Mouse (Mus musculus) 3134 (cell line): ENCODE data around the gene Bhlhe40.

Source experiments
- DNase-seq: peaks from one replicate; pipeline ENCODE4 v3.0.0-alpha.2; 2011; ENCODE audit warnings: low spot score; ENCODE audit not compliant: insufficient read length; ENCODE audit errors: extremely low read depth

The Bhlhe40 gene

DNA sequence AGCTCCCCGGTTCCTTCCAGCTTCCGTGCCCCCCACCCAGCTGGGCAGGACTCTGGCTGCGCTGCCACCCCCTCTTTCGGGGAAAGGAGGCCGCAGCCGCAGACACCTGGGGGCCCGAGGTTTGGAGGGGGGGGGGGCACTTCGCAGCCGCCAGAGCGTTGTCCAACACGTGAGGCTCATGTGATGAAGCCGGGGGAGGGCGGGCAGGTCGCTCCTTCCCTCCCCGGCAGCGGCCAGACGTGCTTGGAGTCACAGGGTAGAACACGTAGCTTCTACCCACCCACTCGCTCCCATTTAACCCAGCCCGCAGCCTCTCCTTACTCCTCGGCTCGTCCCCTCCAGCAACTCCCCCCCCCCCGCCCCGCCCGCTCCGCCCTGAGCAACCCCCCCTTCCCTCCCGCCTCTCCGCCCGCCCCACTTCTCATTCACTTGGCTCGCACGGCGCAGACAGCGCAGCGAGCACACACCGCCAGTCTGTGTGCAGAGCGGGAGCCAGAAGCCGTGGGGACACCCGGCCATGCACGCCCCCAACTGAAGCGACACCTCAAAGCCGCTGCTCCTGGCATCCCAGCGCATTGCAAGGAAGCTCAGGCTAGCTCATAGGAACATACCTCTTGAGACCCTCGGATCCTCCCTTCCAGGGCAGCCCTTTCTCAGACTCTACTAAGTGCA is at the start of gene Bhlhe40:
Gene Bhlhe40 (plus strand): TSS at position 424 of the 672 bp plus-strand sequence.
- DNase-seq, result peak; percentile 99

DNA sequence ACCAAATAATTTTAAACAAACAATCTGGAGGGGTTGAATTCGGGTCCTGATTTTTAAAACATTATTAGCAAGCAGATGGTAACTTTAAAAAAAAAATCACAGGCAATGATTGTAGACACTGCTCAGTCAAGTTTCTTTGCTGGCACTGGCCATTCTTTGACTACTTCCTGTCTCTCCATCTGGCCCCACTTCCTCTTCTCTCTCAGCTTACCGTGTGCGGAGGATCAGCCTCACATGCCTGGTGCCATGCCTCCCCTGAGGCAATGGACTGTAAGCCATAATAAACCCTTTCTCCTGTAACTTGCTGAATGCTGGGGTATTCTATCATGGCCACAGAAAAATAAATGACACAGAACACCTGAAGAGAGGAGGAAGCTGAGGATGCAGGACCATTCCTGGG is 48.8 kb upstream of the Bhlhe40 start:
- no peak for DNase-seq

DNA sequence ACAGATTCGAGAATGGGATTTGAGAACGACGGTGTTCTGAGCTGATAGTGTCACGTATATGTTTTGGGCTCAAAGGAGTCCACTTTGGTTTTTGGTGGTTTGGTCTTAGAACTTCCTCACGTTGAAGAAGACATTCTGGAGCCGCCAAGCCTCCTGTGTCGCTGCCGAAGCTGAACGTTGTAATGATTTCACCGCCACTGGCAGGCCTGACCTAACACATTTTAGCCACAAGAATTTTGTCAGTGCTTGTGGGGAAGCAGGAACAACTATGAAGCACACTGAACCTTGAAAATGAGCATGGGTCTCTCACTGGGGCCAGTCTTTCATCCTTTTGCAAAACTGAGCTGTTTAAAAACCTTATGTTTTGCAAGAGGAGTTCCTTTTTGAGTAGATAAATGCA is 42.4 kb upstream of the Bhlhe40 start:
- DNase-seq, result no peak

DNA sequence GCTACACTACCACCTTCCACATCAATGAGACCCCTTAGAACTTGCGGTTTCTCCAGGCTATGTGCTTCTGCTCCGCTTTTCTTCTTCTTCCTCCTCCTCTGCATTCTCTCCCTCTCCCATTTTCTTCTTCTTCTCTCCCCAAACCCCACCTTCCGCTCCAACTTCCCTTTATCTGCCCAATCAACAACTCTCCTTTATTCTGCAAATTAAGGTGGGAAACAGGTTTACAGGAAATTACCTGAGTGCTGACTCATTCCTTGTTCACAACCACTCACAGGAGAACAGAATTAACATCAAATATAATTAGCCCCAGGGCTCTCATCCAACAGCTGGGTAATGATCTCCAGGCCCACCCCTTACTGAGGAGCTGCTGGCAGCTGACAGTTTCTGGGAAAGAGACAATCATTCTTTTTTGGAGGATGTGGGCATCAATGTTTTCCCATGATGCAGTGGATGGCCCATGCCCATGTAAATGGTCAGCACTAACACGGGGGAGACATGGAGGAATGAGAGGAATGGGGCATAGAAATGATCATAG is 37.3 kb upstream of the Bhlhe40 start:
- DNase-seq, result no peak

DNA sequence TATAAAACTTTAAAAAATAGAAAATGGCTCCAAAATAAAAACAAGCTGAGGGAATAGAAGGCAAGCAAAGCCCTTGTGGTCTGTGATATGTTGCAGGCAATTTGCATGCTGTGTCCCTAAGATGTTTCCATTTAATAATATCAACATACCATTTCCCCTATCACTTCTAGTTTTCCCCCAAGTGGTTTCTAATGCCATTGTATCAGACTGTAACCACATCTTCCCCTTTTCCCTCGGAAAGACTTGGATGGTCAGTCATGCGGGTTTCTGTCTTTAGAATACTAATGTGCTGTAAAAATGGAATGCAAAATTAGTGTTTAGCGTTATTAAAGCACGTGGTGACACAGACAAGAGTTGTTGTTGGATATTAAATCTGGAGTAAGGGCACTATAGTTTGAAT is 35.5 kb upstream of the Bhlhe40 start:
- no peak for DNase-seq

DNA sequence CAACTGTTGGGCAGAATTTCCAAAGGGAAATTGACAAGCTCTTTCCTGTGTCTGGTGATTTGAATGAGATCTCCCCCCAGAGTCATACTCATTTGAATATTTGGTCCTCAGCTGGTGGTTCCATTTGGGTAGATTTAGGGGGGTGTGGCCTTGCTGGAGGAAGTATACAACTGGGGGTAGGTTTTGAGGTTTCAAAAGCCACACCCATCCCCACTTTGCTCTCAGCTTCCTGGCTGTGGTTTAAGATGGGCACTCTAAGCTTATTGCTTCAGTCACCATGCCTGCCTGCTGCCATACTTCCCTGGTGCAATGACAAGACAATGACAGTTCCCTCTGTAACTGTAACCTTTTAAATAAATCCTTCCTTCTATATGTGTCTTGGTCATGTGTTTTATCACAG is 29.7 kb upstream of the Bhlhe40 start:
- DNase-seq, result no peak

DNA sequence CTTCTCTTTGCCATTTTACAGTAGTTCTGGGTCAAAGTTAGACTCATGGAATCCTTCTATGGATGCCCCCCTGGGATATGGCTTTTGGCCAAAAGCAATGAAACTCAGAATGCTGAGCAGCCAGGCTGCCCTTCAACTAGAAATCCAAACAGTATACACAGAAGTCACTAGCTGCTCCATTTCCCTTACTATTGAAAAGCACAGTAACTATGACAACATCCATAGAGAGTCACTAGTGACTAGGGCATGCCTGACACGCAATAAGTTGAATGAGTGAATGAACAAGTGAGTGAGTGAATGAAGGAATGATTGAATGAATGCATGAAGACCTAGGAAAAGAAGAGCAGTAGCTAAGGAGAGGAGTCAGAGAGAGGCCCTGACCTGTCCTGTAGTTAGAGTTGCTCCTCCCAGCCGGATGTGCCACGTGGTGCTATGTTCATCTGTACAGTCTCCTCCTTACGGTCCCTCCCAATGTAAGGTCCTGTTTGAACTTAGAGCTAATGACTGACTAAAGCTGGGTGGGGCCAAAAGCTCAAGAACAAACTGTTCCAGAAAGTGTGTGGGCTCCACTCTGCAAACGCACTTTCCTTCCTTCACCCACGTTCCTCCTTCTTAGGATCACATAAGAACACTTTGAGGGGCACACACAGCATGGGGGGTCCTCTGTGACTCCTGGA is 22.1 kb upstream of the Bhlhe40 start:
- no peak for DNase-seq

DNA sequence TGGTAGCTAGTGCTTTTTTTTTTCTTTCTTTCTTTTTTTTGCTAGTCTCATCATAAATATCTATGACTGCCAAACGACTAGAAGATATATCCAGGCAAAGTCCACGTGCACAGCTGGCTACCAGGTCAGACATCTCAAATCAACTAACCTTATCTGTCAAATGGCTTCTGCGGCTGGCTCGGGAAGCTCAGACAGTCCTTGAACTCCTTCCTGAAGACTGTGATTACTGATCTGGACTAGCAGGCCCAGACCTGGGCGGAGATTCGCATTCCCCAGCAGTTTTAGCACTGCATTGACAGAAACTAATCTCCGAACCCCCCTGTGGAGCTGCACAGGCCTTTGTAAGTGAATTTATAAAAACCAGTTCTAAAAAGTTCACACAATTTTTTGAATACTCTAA is 18.4 kb upstream of the Bhlhe40 start:
- no peak for DNase-seq

DNA sequence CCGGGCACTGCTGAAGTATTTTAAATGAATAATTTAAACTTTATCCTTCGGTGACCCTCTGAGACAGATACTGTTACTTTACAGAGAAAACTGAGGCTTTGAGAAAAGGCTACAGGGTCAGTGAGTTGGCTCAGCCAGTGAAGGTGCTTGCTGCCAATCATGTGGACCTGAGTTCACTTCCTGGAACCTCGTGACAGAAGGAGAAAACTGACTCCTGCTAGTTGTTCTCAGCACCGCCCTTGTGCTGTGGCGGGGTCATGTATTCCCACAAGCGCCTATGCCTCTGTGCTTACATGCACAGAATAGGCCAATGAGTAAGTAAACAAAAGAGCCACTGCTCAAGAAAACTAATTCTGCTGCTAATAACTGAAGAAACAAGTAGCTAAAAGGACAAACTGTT is 17.4 kb upstream of the Bhlhe40 start:
- DNase-seq, result no peak

DNA sequence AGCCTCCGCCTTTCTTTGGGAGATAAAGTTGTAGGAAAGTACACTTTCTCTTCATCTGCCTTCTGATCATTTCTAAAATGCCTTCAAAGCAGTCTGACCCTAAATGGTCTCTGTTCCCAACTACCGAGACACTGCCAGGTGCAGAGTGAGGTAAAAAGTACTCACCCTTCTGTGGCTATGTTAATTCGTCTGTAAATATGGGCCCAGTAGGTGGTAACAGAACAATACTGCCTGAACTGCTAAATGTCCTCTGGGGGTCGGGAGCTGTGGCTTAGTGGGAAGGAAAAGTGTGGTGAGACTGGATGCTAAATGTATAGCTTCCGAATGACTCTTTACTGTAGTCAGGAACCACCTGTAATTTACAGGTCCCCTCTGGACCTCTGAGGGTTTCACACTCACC is 16.1 kb upstream of the Bhlhe40 start:
- DNase-seq, result no peak

DNA sequence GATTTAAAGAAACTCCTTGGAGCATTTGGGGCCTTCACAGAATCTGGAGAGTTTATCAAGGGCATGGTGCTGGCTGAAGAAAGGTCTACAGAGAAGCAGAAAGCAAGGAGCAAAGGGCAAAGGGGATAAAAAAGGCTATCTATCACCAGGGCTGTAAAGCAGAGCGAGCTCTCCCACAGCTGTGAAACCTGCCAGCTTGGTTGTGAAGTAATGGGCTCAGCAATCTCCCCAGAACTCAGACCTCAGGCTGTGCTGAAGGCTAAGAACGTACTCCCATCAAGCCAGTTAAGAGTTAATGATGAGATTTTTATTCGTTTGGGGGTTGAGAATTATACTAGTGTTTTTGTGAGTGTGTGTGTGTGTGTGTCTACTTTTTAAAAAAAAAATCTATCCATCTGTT is 13.3 kb upstream of the Bhlhe40 start:
- no peak for DNase-seq

DNA sequence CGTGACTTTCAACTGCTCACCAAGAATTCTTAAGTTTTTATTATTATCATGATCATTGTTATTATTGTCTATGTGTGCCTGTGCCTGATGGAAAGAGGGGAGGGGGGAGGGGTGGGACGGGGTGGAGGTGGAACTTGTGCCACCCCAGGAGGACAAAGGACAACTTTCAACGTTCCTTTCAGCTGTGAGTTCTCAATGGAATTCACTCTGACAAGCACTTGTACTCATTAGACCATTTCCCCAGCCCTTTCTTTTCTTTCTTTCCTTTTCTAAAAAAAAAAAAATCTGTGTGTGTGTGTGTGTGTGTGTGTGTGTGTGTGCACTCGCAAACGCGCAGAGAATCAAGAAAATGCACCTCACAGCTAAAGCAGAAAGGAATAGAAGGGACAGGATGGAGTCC is 12.4 kb upstream of the Bhlhe40 start:
- DNase-seq, result no peak

DNA sequence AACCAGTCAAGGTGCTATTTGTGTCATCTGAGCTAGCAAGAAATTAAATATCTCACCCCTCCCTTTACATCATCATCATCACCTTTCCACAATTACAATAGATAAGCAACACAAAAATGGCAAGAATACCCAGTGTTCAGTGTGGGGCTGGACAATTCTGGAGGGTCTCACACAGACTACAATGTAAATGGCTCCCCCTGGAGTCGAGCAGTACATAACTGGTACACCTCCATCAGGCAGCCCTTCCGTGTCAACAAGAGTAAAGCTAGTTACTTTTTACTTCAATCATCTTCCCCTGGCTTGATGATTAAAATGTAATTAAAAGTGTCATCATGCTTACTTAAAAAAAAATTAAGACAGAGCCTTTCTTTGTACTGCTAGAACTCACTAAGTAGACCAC is 4.6 kb upstream of the Bhlhe40 start:
- no peak for DNase-seq

DNA sequence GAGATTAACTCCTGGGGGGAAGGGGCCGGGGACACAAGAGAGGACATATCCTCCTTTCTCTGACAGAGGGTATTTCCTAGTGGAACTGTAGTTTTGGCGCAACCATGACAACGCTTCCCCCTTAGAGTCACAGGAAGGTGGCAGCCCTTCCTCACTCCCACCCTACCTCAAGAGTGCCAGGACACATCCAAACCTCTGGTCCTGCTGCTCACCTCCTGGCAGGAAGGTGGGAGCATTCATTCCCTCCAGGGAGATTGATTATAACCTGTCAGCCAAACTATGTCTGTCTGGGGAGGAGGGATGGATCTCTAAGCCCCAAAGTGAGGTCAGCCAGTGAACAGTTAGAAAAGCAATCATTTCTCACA is 2.4 kb upstream of the Bhlhe40 start:
- no peak for DNase-seq

DNA sequence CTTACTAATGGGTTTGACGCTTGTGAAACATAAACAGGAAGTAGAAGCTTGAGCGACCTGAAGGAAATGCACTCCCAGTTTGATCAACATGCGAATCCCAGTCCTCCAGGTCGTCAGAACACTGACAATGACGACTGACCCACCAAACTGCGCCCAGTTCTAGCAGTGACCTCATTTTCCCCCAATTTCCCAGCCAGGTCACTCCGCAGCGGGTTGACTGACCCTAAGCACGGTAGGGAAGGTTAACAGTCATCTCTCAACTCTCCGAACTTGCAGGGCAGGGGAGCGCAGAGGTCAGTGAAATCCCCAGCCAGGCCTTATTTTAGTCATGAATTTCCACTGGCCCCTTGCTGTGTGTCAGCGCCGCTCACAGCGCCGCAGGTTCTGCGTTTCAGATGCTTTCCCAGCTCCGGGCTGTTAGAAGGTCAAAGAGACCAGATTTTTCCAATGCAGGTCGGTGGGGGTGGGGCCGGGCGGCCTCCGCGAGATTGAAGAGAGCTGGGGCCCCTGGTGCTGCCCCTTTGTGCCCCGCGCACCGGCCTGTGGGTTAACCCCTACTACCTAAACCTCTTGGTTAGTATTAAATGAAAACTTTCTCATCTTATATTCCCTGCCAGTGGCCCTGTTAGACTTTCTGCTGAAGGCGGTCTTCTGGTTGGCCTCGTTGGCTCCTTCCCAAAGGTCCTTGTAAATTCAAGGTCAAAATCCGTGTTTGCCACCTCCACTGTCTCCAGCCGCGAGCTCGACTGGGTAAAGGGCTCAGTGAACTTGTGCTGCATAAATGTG is 1.8 kb upstream of the Bhlhe40 start:
- peak; percentile 78 for DNase-seq

DNA sequence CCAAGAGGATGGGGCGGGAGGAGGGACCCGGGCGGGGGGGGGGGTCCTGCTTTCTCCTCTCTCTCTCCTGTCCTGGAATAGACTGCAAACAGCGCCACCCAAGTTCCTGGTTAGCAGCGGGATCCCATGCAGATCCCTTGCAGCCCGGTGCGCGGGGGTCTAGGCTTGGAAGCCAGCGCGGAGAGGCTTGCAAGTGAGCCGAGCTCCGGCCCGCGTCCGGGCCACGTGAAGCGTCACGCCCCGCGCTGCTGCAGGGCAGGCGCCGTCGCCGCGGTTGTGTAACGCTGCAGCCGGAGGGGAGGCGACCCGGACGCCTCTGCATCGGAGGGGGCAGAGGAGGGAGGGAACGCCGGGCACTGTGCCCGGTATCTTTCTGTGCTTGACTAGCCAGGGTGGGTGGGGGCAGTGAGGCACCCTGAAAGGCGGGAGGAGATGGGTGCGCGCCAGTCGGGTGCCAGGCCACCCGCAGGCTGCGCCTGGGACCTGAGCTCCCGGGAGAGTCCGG is 1.2 kb upstream of the Bhlhe40 start:
- DNase-seq, result peak; percentile 100

DNA sequence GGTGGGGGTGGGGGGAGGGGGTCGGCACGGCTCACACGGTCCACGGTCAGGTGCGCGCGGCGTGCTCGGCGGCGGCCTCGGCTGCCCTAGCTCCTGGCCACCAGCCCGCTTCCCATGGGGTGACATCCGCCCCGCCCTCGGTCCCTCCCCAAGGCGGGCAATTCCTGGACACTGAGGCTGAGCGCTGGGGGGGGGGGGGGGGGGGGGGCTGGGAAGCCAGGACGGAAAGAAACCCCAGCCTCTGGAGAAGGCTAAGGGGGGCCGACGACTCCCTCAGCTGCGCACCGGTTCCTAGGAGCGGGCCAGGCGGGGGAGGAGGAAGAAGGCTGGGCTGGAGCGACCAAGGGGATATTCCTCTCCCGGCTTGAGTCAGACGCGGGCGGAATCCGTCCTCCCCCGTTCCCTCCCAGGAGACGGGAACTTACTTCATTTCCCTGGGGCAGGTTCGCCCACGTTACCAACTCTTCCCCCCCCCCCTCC is 663 bp upstream of the Bhlhe40 start:
- no peak for DNase-seq

DNA sequence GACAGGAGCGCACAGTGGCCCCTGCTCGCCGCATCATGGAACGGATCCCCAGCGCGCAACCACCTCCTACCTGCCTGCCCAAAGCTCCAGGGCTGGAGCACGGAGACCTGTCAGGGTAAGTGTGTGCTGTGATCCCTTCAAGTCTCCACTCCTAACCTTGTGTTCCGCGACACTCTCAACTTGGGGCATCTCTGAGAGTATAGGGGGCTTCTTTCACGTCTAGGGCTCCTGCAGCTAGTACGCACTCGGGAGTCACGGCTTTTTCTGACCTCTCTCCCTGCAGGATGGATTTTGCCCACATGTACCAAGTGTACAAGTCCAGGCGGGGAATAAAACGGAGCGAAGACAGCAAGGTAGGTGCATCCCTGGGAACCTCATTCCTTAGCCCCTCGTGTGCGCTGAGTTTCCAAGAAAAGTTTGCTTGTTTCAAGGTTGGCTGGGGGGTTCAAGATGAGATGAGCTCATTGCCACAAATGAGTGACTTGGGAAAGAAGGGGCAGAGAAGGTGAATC is 505 bp downstream of the Bhlhe40 start:
- DNase-seq, result no peak

DNA sequence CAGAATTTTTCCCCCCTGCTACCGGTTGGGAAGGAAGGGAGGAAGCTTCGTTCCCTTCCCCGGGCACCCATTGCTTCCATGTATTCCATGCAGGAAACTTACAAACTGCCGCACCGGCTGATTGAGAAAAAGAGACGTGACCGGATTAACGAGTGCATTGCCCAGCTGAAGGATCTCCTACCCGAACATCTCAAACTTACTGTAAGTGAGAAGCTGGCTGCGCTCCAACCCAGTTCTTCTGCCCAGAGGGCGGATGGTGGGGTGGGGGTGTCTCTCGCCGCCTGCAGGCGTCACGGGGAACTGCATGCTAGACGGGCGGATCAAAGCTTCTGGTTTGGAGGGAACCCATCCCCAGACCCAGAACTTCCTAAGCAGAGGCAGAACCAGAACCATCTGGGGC is 983 bp downstream of the Bhlhe40 start:
- peak; percentile 89 for DNase-seq

DNA sequence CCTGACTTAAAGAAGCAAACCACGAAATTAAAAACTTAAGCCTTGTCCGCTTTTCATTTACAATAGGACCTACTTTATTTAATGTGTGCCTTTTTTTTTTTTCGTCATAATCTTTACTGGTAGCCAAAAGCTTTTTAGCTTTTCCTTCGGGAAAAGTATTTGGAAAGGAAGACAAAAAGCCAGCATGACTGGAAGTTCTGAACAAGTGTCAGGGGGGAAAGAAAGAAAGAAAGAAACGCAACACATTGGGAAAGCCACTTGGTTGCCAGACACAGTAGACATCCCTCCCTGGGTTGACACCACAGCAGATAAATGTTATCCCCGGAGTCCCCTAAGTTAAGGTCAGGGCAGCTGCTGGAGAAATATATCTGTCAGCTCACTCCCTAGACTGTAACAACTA is 1.5 kb downstream of the Bhlhe40 start:
- DNase-seq, result no peak
